In genomic region chr7:114037237-114037636, GRCm38 (mm10) we compare ENCODE assay signal across 13 mouse cellular contexts.
DNase-seq lines count a peak whose midpoint lies in the region; ATAC-seq and TF ChIP-seq lines count a peak whose summit lies in the region.
"Had no signal": no experiment of that assay in that cellular context is flagged by ENCODE, and none has a peak within 500 bp of the region (broad histone marks: within the 10 kb centered on the region; RNA-seq: fewer than 3 reads in every experiment).

No protein-coding gene starts in this region.

- ATAC-seq in megakaryocyte progenitor cell, adult 5-6 weeks (replicated peaks; ENCODE audit: poor library complexity), result no peak
- ATAC-seq in activated CD4-positive, CD25-positive, alpha-beta regulatory T cell, adult 4 months, result no peak

- TF ChIP-seq POLR2A in brain, embryonic 14.5 days (IDR thresholded peaks at IDR 0.05; ENCODE audit: borderline replicate concordance, extremely low read depth, insufficient read depth, insufficient read length, poor library complexity, severe bottlenecking), result no peak

- DNase-seq in cerebellum, adult 11-12 months, result peak; percentile 64
- DNase-seq in cerebellum, postnatal 4 days (ENCODE audit: low spot score in 2 of 2), result no peak
- DNase-seq in layer of hippocampus, postnatal 10 days (ENCODE audit: low spot score in 2 of 2), result peak; percentile 57 to 61
- DNase-seq in layer of hippocampus, adult 9-11 months, result no peak
- DNase-seq in brain, embryonic 14.5 days (ENCODE audit: low read depth), result peak; percentile 45
- peak; percentile 38 to 56 for DNase-seq in cerebellum, postnatal 36 days
- DNase-seq: adrenal gland, postnatal 14 days; kidney, adult 18-20 months; kidney, postnatal 14 days; lung, postnatal 10 days; thymus, postnatal 36 days had no signal

- TF ChIP-seq CTCF in brain, embryonic 14.5 days (IDR thresholded peaks at IDR 0.05; ENCODE audit: borderline replicate concordance, extremely low read depth, insufficient read depth, insufficient read length), result no peak

Comparison
In these comparisons a context has a peak if more than half of its experiments do, and no peak if none do; other contexts are left out.
1. DNase-seq: peak in cerebellum, adult 11-12 months (single experiment), layer of hippocampus, postnatal 10 days (2 of 2), brain, embryonic 14.5 days (single experiment) and cerebellum, postnatal 36 days (2 of 2); none in cerebellum, postnatal 4 days (0 of 2) and layer of hippocampus, adult 9-11 months (single experiment).